In the genomic region with DNA sequence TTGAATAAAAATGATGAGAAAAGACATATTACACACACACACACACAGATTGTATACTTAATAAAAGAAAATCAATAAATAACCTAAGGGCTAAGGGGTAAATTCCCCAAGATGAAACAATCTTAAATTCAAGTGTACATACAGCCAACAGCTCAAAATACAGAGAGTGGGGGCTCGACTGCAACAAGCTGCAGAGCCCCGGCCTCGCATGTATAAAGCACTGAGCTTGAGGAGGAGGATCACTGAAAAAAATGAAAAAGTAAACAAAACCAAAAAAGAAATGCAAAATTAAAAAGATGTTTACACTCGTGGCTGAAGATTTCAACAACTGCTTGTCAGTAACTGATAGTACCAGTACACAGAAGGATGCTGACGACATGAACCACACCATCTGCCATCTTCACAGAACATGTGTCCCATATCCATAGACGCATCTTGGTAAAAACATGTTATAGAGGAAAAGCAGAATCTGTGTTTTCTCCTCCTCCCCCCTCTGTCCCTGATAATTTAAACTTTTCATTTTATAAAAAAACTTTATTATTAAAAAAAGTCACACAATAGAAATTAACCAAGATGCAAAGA, we compare ENCODE assay signal across 16 mouse cellular contexts.
DNase-seq lines count a peak whose midpoint lies in the region; ATAC-seq lines count a peak whose summit lies in the region.
"Had no signal": no experiment of that assay in that cellular context is flagged by ENCODE, and none has a peak within 500 bp of the region (broad histone marks: within the 10 kb centered on the region; RNA-seq: fewer than 3 reads in every experiment).

No protein-coding gene starts in this region.

- no peaks in the 10 kb centered on the region for H3K4me1 ChIP-seq in intestine, embryonic 14.5 days (replicated peaks; ENCODE audit: control insufficient read depth, insufficient read depth, low read length)
- no peaks in the 10 kb centered on the region for H3K4me1 ChIP-seq in intestine, embryonic 15.5 days (replicated peaks)
- peaks cover 2% of the 10 kb centered on the region; the same call in 1 of the 2 replicates for H3K4me1 ChIP-seq in lung, embryonic 16.5 days (replicated peaks; ENCODE audit: control insufficient read depth, insufficient read depth, low read length)
- no peaks in the 10 kb centered on the region; the same call in 1 of the 2 replicates for H3K4me1 ChIP-seq in forebrain, embryonic 16.5 days (replicated peaks; ENCODE audit: control insufficient read depth, insufficient read depth, low read length)
- peaks cover 4% of the 10 kb centered on the region for H3K4me1 ChIP-seq in midbrain, embryonic 16.5 days (ENCODE audit: control insufficient read depth, insufficient read depth, low read length)
- H3K4me1 ChIP-seq: embryonic facial prominence, embryonic 15.5 days; heart, embryonic 10.5 days; neural tube, embryonic 13.5 days had no signal

- no peak overlapping the region for H3K27ac ChIP-seq in intestine, embryonic 14.5 days (ENCODE audit: low read depth)
- no peak overlapping the region for H3K27ac ChIP-seq in intestine, embryonic 15.5 days
- no peak overlapping the region for H3K27ac ChIP-seq in lung, embryonic 16.5 days (ENCODE audit: low read length)
- peak overlapping the region; percentile 84 for H3K27ac ChIP-seq in forebrain, embryonic 16.5 days (ENCODE audit: low read length)
- H3K27ac ChIP-seq in midbrain, embryonic 16.5 days (ENCODE audit: low read length): no peak overlapping the region
- H3K27ac ChIP-seq: embryonic facial prominence, embryonic 15.5 days; heart, embryonic 10.5 days; neural tube, embryonic 13.5 days had no signal

- H3K27me3 ChIP-seq in intestine, embryonic 14.5 days (replicated peaks; ENCODE audit: control insufficient read depth, insufficient read depth, low read length): no peaks in the 10 kb centered on the region
- no peaks in the 10 kb centered on the region for H3K27me3 ChIP-seq in intestine, embryonic 15.5 days (replicated peaks)
- H3K27me3 ChIP-seq in lung, embryonic 16.5 days (ENCODE audit: control insufficient read depth, insufficient read depth, low read depth, low read length): no peaks in the 10 kb centered on the region
- H3K27me3 ChIP-seq in forebrain, embryonic 16.5 days (replicated peaks; ENCODE audit: control insufficient read depth, insufficient read depth, low read length): no peaks in the 10 kb centered on the region
- H3K27me3 ChIP-seq in midbrain, embryonic 16.5 days (ENCODE audit: control insufficient read depth, insufficient read depth, low read depth, low read length): no peaks in the 10 kb centered on the region
- H3K27me3 ChIP-seq: embryonic facial prominence, embryonic 15.5 days; hindbrain, embryonic 13.5 days; midbrain, embryonic 13.5 days; neural tube, embryonic 13.5 days had no signal

- no peak overlapping the region for H3K4me2 ChIP-seq in intestine, embryonic 14.5 days (ENCODE audit: low read length)
- no peak overlapping the region for H3K4me2 ChIP-seq in intestine, embryonic 15.5 days (replicated peaks)
- no peak overlapping the region for H3K4me2 ChIP-seq in lung, embryonic 16.5 days (ENCODE audit: low read depth, low read length)
- no peak overlapping the region for H3K4me2 ChIP-seq in forebrain, embryonic 16.5 days (ENCODE audit: low read length)
- H3K4me2 ChIP-seq in midbrain, embryonic 16.5 days (ENCODE audit: low read length): no peak overlapping the region
- H3K4me2 ChIP-seq: embryonic facial prominence, embryonic 15.5 days; hindbrain, embryonic 13.5 days; midbrain, embryonic 13.5 days; neural tube, embryonic 13.5 days had no signal

- no peak overlapping the region for H3K4me3 ChIP-seq in intestine, embryonic 14.5 days (ENCODE audit: low read depth, low read length)
- H3K4me3 ChIP-seq in intestine, embryonic 15.5 days (replicated peaks): no peak overlapping the region
- H3K4me3 ChIP-seq in lung, embryonic 16.5 days (ENCODE audit: low read length): no peak overlapping the region
- H3K4me3 ChIP-seq in forebrain, embryonic 16.5 days (replicated peaks; ENCODE audit: low read length): no peak overlapping the region
- no peak overlapping the region for H3K4me3 ChIP-seq in midbrain, embryonic 16.5 days (ENCODE audit: low read depth, low read length)
- H3K4me3 ChIP-seq: embryonic facial prominence, embryonic 15.5 days; heart, embryonic 10.5 days; hindbrain, embryonic 13.5 days; midbrain, embryonic 13.5 days; neural tube, embryonic 13.5 days had no signal

- no peaks in the 10 kb centered on the region for H3K9me3 ChIP-seq in intestine, embryonic 14.5 days (ENCODE audit: control insufficient read depth, low read length)
- H3K9me3 ChIP-seq in intestine, embryonic 15.5 days: no peaks in the 10 kb centered on the region
- H3K9me3 ChIP-seq in lung, embryonic 16.5 days (ENCODE audit: control insufficient read depth, low read length): no peaks in the 10 kb centered on the region
- H3K9me3 ChIP-seq in forebrain, embryonic 16.5 days (ENCODE audit: control insufficient read depth, low read length): no peaks in the 10 kb centered on the region
- no peaks in the 10 kb centered on the region for H3K9me3 ChIP-seq in midbrain, embryonic 16.5 days (replicated peaks; ENCODE audit: control insufficient read depth, low read length, poor library complexity, severe bottlenecking)
- H3K9me3 ChIP-seq: embryonic facial prominence, embryonic 15.5 days; heart, embryonic 10.5 days; hindbrain, embryonic 13.5 days; midbrain, embryonic 13.5 days; neural tube, embryonic 13.5 days had no signal

- no peak overlapping the region for H3K9ac ChIP-seq in intestine, embryonic 14.5 days (ENCODE audit: low read length)
- no peak overlapping the region for H3K9ac ChIP-seq in intestine, embryonic 15.5 days
- H3K9ac ChIP-seq in lung, embryonic 16.5 days (ENCODE audit: low read length): no peak overlapping the region
- no peak overlapping the region for H3K9ac ChIP-seq in forebrain, embryonic 16.5 days (replicated peaks; ENCODE audit: low read depth, low read length)
- no peak overlapping the region for H3K9ac ChIP-seq in midbrain, embryonic 16.5 days (ENCODE audit: low read depth, low read length)
- H3K9ac ChIP-seq: embryonic facial prominence, embryonic 15.5 days; hindbrain, embryonic 13.5 days; midbrain, embryonic 13.5 days; neural tube, embryonic 13.5 days had no signal

- 0 out of 2 replicates have a peak, but pooled peaks have one; percentile 47 for ATAC-seq in intestine, embryonic 14.5 days (replicated peaks; ENCODE audit: low FRiP score, low TSS enrichment, low read depth)
- no peak for ATAC-seq in intestine, embryonic 15.5 days
- peak; percentile 95 for ATAC-seq in lung, embryonic 16.5 days (ENCODE audit: low read depth)
- peak; percentile 82 for ATAC-seq in forebrain, embryonic 16.5 days
- no peak for ATAC-seq in midbrain, embryonic 16.5 days
- ATAC-seq: midbrain, embryonic 13.5 days had no signal

- no peaks in the 10 kb centered on the region for H3K36me3 ChIP-seq in intestine, embryonic 14.5 days (ENCODE audit: control insufficient read depth, insufficient read depth, low read length)
- H3K36me3 ChIP-seq in intestine, embryonic 15.5 days: no peaks in the 10 kb centered on the region
- H3K36me3 ChIP-seq in lung, embryonic 16.5 days (ENCODE audit: control insufficient read depth, insufficient read depth, low read length): no peaks in the 10 kb centered on the region
- no peaks in the 10 kb centered on the region for H3K36me3 ChIP-seq in forebrain, embryonic 16.5 days (ENCODE audit: control insufficient read depth, insufficient read depth)
- no peaks in the 10 kb centered on the region for H3K36me3 ChIP-seq in midbrain, embryonic 16.5 days (ENCODE audit: control insufficient read depth, insufficient read depth, low read length)
- H3K36me3 ChIP-seq: embryonic facial prominence, embryonic 15.5 days; heart, embryonic 10.5 days; neural tube, embryonic 13.5 days had no signal

- no peak for DNase-seq in intestine, embryonic 14.5 days (ENCODE audit: low spot score)
- DNase-seq in lung, postnatal 10 days: no peak
- DNase-seq in frontal cortex, postnatal 14 days (ENCODE audit: low spot score in 2 of 2): no peak
- DNase-seq: adrenal gland, postnatal 36 days; cerebellum, postnatal 36 days; kidney, adult 2 months; kidney, postnatal 10 days had no signal

- WGBS in intestine, embryonic 14.5 days: 62% methylated on average over 6 of the region's 6 CpGs
- 56% methylated on average over 6 of the region's 6 CpGs for WGBS in intestine, embryonic 15.5 days
- WGBS in lung, embryonic 16.5 days: 39% methylated on average over 6 of the region's 6 CpGs
- WGBS in forebrain, embryonic 16.5 days: 41% methylated on average over 6 of the region's 6 CpGs
- 68% methylated on average over 6 of the region's 6 CpGs for WGBS in midbrain, embryonic 16.5 days

Comparison
In these comparisons a context has a peak if more than half of its experiments do, and no peak if none do; other contexts are left out.
1. ATAC-seq: peak in intestine, embryonic 14.5 days (single experiment), lung, embryonic 16.5 days (single experiment) and forebrain, embryonic 16.5 days (single experiment); none in intestine, embryonic 15.5 days (single experiment) and midbrain, embryonic 16.5 days (single experiment).